Mouse (Mus musculus) C2C12 (cell line): ENCODE measurements around the gene Mnt.

Experiments used
- CEBPB ChIP-seq: IDR thresholded peaks from one replicate; pipeline ENCODE4 v1.6.1; 2011; ENCODE audit warnings: low read depth, mild to moderate bottlenecking, control low read depth, moderate library complexity
- CTCF ChIP-seq: IDR thresholded peaks from one replicate; pipeline ENCODE4 v1.5.1; 2011; ENCODE audit not compliant: control insufficient read depth, insufficient read depth, insufficient read length
- FOSL1 ChIP-seq: IDR thresholded peaks from one replicate; pipeline ENCODE4 v1.8.0; 2011; ENCODE audit warnings: mild to moderate bottlenecking, low read length; ENCODE audit not compliant: poor library complexity, insufficient read depth, severe bottlenecking
- MAX ChIP-seq: IDR thresholded peaks from one replicate; pipeline ENCODE4 v1.6.1; 2011; ENCODE audit warnings: mild to moderate bottlenecking, control low read depth
- MYOD1 ChIP-seq: IDR thresholded peaks from one replicate; pipeline ENCODE4 v1.6.1; 2011; ENCODE audit warnings: low read depth; ENCODE audit not compliant: control insufficient read depth, insufficient read length
- MYOG ChIP-seq: IDR thresholded peaks from one replicate; pipeline ENCODE4 v1.6.1; 2011; ENCODE audit not compliant: control insufficient read depth, insufficient read length; ENCODE audit errors: extremely low read depth
- USF1 ChIP-seq: IDR thresholded peaks from one replicate; pipeline ENCODE4 v1.6.1; 2011; ENCODE audit warnings: low read depth, mild to moderate bottlenecking, control low read depth, moderate library complexity

DNA sequence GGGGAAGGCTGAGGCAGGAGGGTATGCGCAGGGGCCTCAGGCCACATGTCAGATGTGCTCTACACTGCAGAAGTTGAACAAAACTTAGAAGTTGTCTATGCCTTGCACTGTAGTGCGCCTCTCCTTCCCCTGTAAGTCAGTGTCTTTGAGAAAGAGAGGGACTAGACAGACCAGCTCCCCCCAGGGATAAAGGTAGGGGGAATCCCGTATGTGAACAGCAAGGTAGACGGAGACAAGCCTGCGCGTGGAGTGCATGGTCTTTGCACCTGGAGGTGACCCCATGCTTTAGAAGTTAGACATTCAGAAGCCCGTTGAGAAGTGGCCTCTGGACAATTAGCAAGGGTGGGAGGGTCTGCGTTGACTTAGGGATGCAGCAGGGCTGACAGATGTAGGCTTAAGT is 10.0 kb downstream of the Mnt start:
- TF ChIP-seq FOSL1 = no peak
- no peak for TF ChIP-seq CTCF
- TF ChIP-seq MYOG = no peak
- TF ChIP-seq MYOD1 = no peak
- no peak for TF ChIP-seq MAX
- no peak for TF ChIP-seq USF1
- TF ChIP-seq CEBPB = no peak
